Mouse (Mus musculus) MEL (cell line): ENCODE results near the gene Ppfia3. TPM values are rescaled to one million over a fixed set of nuclear protein-coding genes. Genes with fewer than 3 reads are reported as not detected.

Source experiments
- DNase-seq: peaks from one replicate; pipeline ENCODE4 v3.0.0; 2011; ENCODE audit warnings: low read depth, low spot score
- H3K27ac ChIP-seq: 2 replicates; pipeline ENCODE4 v1.5.1; 2012; ENCODE audit warnings: low read depth, mild to moderate bottlenecking, control low read depth, low read length, moderate library complexity; ENCODE audit not compliant: control insufficient read depth
- H3K27me3 ChIP-seq, 2 experiments: fragments of 150-350 bp in 1 of 2; sonication (generic) in 1 of 2; 2 replicates each; pipeline ENCODE4 v1.6.1; 2012; ENCODE audit warnings: low read length in 2 of 2, mild to moderate bottlenecking in 2 of 2, improper control_type of control experiment in 1 of 2, moderate library complexity in 1 of 2; ENCODE audit not compliant: insufficient read depth in 2 of 2, control insufficient read depth in 1 of 2
- H3K36me3 ChIP-seq, 2 experiments: 2 replicates each; pipeline ENCODE4 v1.6.1; 2012 to 2014; ENCODE audit warnings: low read length in 2 of 2, improper control_type of control experiment in 1 of 2, inconsistent platforms in 1 of 2, mild to moderate bottlenecking in 1 of 2; ENCODE audit not compliant: insufficient read depth in 2 of 2, control insufficient read depth in 1 of 2
- H3K4me1 ChIP-seq, 2 experiments: fragments of 150-350 bp in 1 of 2; sonication (generic) in 1 of 2; 2 replicates each; pipeline ENCODE4 v1.6.1; 2012; ENCODE audit warnings: low read length in 2 of 2, improper control_type of control experiment in 1 of 2, mild to moderate bottlenecking in 1 of 2; ENCODE audit not compliant: insufficient read depth in 2 of 2, control insufficient read depth in 1 of 2
- H3K4me3 ChIP-seq, 2 experiments: fragments of 150-350 bp in 1 of 2; sonication (generic) in 1 of 2; 2 replicates each; pipeline ENCODE4 v1.5.1; 2012; ENCODE audit warnings: low read depth in 2 of 2, low read length in 2 of 2, mild to moderate bottlenecking in 2 of 2, moderate library complexity in 2 of 2, control low read depth in 1 of 2, improper control_type of control experiment in 1 of 2; ENCODE audit not compliant: control insufficient read depth in 1 of 2, insufficient read depth in 1 of 2
- H3K79me2 ChIP-seq: 2 replicates; pipeline ENCODE4 v1.6.1; 2012; ENCODE audit warnings: mild to moderate bottlenecking, low read length, moderate library complexity; ENCODE audit not compliant: control insufficient read depth, poor library complexity, insufficient read depth
- H3K9ac ChIP-seq: 2 replicates; pipeline ENCODE4 v1.6.1; 2012; ENCODE audit warnings: low read depth, mild to moderate bottlenecking, control low read depth, low read length, moderate library complexity; ENCODE audit not compliant: control insufficient read depth, poor library complexity, severe bottlenecking
- H3K9me3 ChIP-seq: fragments of 150-350 bp; sonication (generic); replicated peaks from 2 replicates; pipeline ENCODE4 v1.6.1; 2012; ENCODE audit warnings: mild to moderate bottlenecking, low read length, improper control_type of control experiment, moderate library complexity; ENCODE audit not compliant: insufficient read depth
- BHLHE40 ChIP-seq: IDR thresholded peaks from 2 replicates; pipeline ENCODE4 v1.6.1; 2012; ENCODE audit warnings: low read depth, mild to moderate bottlenecking, inconsistent platforms, low read length, improper control_type of control experiment, borderline replicate concordance
- CHD1 ChIP-seq: IDR thresholded peaks from 2 replicates; pipeline ENCODE4 v1.6.1; 2012; ENCODE audit warnings: low read depth, mild to moderate bottlenecking, inconsistent platforms, low read length, improper control_type of control experiment
- CHD2 ChIP-seq: IDR thresholded peaks from 2 replicates; pipeline ENCODE4 v1.6.1; 2011; ENCODE audit warnings: low read length, improper control_type of control experiment
- ETS1 ChIP-seq: IDR thresholded peaks from 2 replicates; pipeline ENCODE4 v1.6.1; 2012; ENCODE audit warnings: low read depth, mild to moderate bottlenecking, inconsistent platforms, low read length, improper control_type of control experiment, moderate library complexity
- GABPA ChIP-seq: IDR thresholded peaks from 2 replicates; pipeline ENCODE4 v1.6.1; 2012; ENCODE audit warnings: low read depth, mild to moderate bottlenecking, inconsistent platforms, low read length, improper control_type of control experiment, moderate library complexity
- JUND ChIP-seq: IDR thresholded peaks from 2 replicates; pipeline ENCODE4 v1.6.1; 2011; ENCODE audit warnings: low read depth, mild to moderate bottlenecking, improper control_type of control experiment, low read length
- MAFK ChIP-seq: IDR thresholded peaks from 2 replicates; pipeline ENCODE4 v1.6.1; 2011; ENCODE audit warnings: low read depth, mild to moderate bottlenecking, low read length, improper control_type of control experiment, borderline replicate concordance
- MAX ChIP-seq: IDR thresholded peaks from 2 replicates; pipeline ENCODE4 v1.6.1; 2011; ENCODE audit warnings: low read length, improper control_type of control experiment
- MEF2A ChIP-seq: IDR thresholded peaks from 2 replicates; pipeline ENCODE4 v1.6.1; 2014; ENCODE audit warnings: low read depth, mild to moderate bottlenecking, inconsistent platforms, low read length, improper control_type of control experiment; ENCODE audit not compliant: poor library complexity, insufficient replicate concordance, severe bottlenecking; ENCODE audit errors: extremely low read depth
- MXI1 ChIP-seq: IDR thresholded peaks from 2 replicates; pipeline ENCODE4 v1.6.1; 2011; ENCODE audit warnings: mild to moderate bottlenecking, low read depth, low read length, improper control_type of control experiment
- MYC ChIP-seq: IDR thresholded peaks from 2 replicates; pipeline ENCODE4 v1.6.1; 2011; ENCODE audit warnings: low read depth, mild to moderate bottlenecking, low read length, improper control_type of control experiment, moderate library complexity
- NELFE ChIP-seq: IDR thresholded peaks from 2 replicates; pipeline ENCODE4 v1.6.1; 2011; ENCODE audit warnings: low read depth, low read length, improper control_type of control experiment
- POLR2AphosphoS2 ChIP-seq: IDR thresholded peaks from 2 replicates; pipeline ENCODE4 v1.6.1; 2011; ENCODE audit warnings: low read length, improper control_type of control experiment
- POLR2AphosphoS5 ChIP-seq: IDR thresholded peaks from 2 replicates; pipeline ENCODE4 v1.6.1; 2012; ENCODE audit warnings: low read depth, borderline replicate concordance, mild to moderate bottlenecking, inconsistent platforms, low read length, moderate library complexity, mixed read lengths
- RAD21 ChIP-seq: IDR thresholded peaks from 2 replicates; pipeline ENCODE4 v1.6.1; 2011; ENCODE audit warnings: mild to moderate bottlenecking, low read depth, low read length, improper control_type of control experiment
- SIN3A ChIP-seq: IDR thresholded peaks from 2 replicates; pipeline ENCODE4 v1.6.1; 2012; ENCODE audit warnings: low read length, improper control_type of control experiment, inconsistent platforms
- SMC3 ChIP-seq: IDR thresholded peaks from 2 replicates; pipeline ENCODE4 v1.6.1; 2011; ENCODE audit warnings: low read depth, low read length, improper control_type of control experiment
- TBP ChIP-seq: IDR thresholded peaks from 2 replicates; pipeline ENCODE4 v1.8.0; 2011; ENCODE audit warnings: low read depth, low read length, improper control_type of control experiment
- UBTF ChIP-seq: IDR thresholded peaks from 2 replicates; pipeline ENCODE4 v1.6.1; 2012; ENCODE audit warnings: low read depth, mild to moderate bottlenecking, inconsistent platforms, low read length, improper control_type of control experiment, moderate library complexity, borderline replicate concordance; ENCODE audit not compliant: insufficient read depth
- USF1 ChIP-seq: IDR thresholded peaks from 2 replicates; pipeline ENCODE4 v1.6.1; 2014; ENCODE audit warnings: low read depth, mild to moderate bottlenecking, inconsistent platforms, low read length, improper control_type of control experiment, moderate library complexity
- ZC3H11A ChIP-seq: IDR thresholded peaks from 2 replicates; pipeline ENCODE4 v1.6.1; 2012; ENCODE audit warnings: low read depth, mild to moderate bottlenecking, inconsistent platforms, low read length, improper control_type of control experiment
- ZKSCAN1 ChIP-seq: IDR thresholded peaks from 2 replicates; pipeline ENCODE4 v1.6.1; 2012; ENCODE audit warnings: low read depth, mild to moderate bottlenecking, inconsistent platforms, low read length, improper control_type of control experiment, moderate library complexity
- ZNF384 ChIP-seq: IDR thresholded peaks from 2 replicates; pipeline ENCODE4 v1.6.1; 2012; ENCODE audit warnings: low read depth, mild to moderate bottlenecking, inconsistent platforms, low read length, improper control_type of control experiment
- polyA plus RNA-seq, 2 experiments: library from polyadenylated mRNA; stranded (reverse) in 1 of 2; unstranded in 1 of 2; fragments of >175 nt in 1 of 2; fragments of >200 nt in 1 of 2; gene quantifications; 2 replicates each; pipeline versions ENCODE4 v1.2.1 to v1.2.4; 2012; ENCODE audit warnings: low replicate concordance in 2 of 2, low read depth in 1 of 2; ENCODE audit not compliant: insufficient read length in 2 of 2, insufficient read depth in 1 of 2, missing spikeins in 1 of 2
- total RNA-seq: library from RNA; depleted of rRNA; stranded (reverse); fragments of 300-350 nt; gene quantifications from 2 replicates; pipeline ENCODE4 v1.2.3, GENCODE M21; 2012; rRNA removed

Gene Ppfia3
- total and polyA plus RNA-seq, 3 experiments: 3.4 to 5.9 TPM; not detected in 1

DNA sequence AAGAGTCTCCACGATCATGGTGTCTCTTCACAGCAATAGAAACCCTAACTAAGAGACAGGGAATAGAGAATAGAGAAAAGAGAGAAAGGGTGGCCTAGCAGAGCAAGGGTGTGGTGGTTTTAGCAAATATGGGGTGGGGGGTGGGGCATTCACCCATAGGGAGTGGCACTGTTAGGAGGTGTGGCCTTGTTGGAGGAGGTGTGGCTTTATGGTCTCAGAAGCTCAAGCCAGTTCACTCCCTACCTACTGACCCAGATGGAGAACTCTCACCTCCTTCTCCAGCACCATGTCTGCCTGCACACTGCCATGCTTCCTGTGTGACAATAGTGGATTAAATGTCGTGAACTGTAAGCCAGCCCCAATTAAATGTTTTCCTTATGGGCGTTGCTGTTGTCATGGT lies 69.3 kb downstream of the Ppfia3 start:
- Histone ChIP-seq H3K27me3 (no peaks in the 10 kb centered on the region; a peak in 1 of 4 replicates), H3K4me3 (no peak overlapping the region), H3K79me2 (no peaks in the 10 kb centered on the region), H3K4me1 (no peaks in the 10 kb centered on the region), H3K9me3 (no peaks in the 10 kb centered on the region), H3K27ac (no peak overlapping the region), H3K36me3 (no peaks in the 10 kb centered on the region), H3K9ac (no peak overlapping the region)
- TF ChIP-seq POLR2AphosphoS2: no peak
- TF ChIP-seq CHD1: no peak
- no peak for TF ChIP-seq ZNF384
- TF ChIP-seq MXI1: no peak
- TF ChIP-seq NELFE: no peak
- TF ChIP-seq BHLHE40: no peak
- TF ChIP-seq ETS1: no peak
- DNase-seq: no peak

DNA sequence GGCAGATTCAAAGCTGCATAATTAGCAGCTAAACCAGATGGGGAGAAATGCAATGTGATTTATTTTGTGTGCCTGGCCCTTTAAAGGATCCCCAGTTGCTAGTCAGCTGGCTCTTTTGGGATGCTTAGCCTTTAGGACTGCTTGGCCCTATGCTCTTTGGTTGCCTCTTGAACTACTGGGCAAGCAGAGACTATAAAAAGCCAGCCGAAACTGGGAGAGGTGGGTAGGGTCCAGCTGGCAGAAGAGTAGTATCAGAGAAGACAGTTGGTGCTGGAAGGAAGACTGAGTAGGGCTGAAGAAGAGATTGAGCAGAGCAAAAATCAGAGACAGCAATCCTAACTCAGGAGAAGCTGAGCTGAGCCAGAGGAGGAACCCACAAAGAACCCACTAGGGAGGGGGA lies 70.2 kb downstream of the Ppfia3 start:
- no peak overlapping the region for H3K27ac ChIP-seq
- no peak overlapping the region for H3K9ac ChIP-seq
- DNase-seq: no peak
- no peak for TF ChIP-seq ETS1
- TF ChIP-seq TBP: no peak
- TF ChIP-seq ZKSCAN1: no peak
- no peak for TF ChIP-seq RAD21
- TF ChIP-seq USF1: no peak
- no peak for TF ChIP-seq ZC3H11A
- TF ChIP-seq GABPA: no peak
- TF ChIP-seq MEF2A: no peak
- TF ChIP-seq JUND: no peak
- TF ChIP-seq SMC3: no peak
- no peak for TF ChIP-seq CHD2
- TF ChIP-seq MAFK: no peak
- no peak for TF ChIP-seq SIN3A
- no peak for TF ChIP-seq POLR2AphosphoS5
- TF ChIP-seq UBTF: no peak
- TF ChIP-seq MYC: no peak
- TF ChIP-seq MAX: no peak
- no peak for TF ChIP-seq CHD1
- no peaks in the 10 kb centered on the region; a peak in 1 of 4 replicates for H3K27me3 ChIP-seq
- H3K79me2 ChIP-seq: no peaks in the 10 kb centered on the region
- H3K4me1 ChIP-seq: no peaks in the 10 kb centered on the region
- no peak overlapping the region for H3K4me3 ChIP-seq
- H3K36me3 ChIP-seq: no peaks in the 10 kb centered on the region
- H3K9me3 ChIP-seq: no peaks in the 10 kb centered on the region

Other genes with a start within 250 kb of the Ppfia3 start
Only the 30 nearest of the 35 such genes appear.
- gene Pih1d1, start 212.7 kb downstream of the Ppfia3 start, total RNA-seq: 119 and 141 TPM in 2 replicates
- 100 to 1,000 TPM in 1 of 2 experiments, not detected in 1; 148 TPM for gene Pih1d1, start 212.7 kb downstream of the Ppfia3 start, polyA plus RNA-seq
- gene Aldh16a1, start 212.4 kb downstream of the Ppfia3 start, total RNA-seq: 33.9 and 34.0 TPM in 2 replicates
- gene Aldh16a1, start 212.4 kb downstream of the Ppfia3 start, polyA plus RNA-seq: 10 to 100 TPM in 1 of 2 experiments, not detected in 1; 61.6 TPM
- 0.23 TPM in 2 replicates for gene Slc17a7, start 203.1 kb downstream of the Ppfia3 start, total RNA-seq
- 1 to 10 TPM in 1 of 2 experiments, not detected in 1; 1.0 TPM for gene Slc17a7, start 203.1 kb downstream of the Ppfia3 start, polyA plus RNA-seq
- gene Gfy, start 187.4 kb downstream of the Ppfia3 start, total RNA-seq: not detected in 2 replicates
- gene Gfy, start 187.4 kb downstream of the Ppfia3 start, polyA plus RNA-seq: not detected
- not detected in 2 replicates for gene Pth2, start 186.0 kb downstream of the Ppfia3 start, total RNA-seq
- gene Pth2, start 186.0 kb downstream of the Ppfia3 start, polyA plus RNA-seq: not detected
- 0.16 and 0.27 TPM in 2 replicates for gene Ccdc155, start 162.1 kb downstream of the Ppfia3 start, total RNA-seq
- gene Ccdc155, start 162.1 kb downstream of the Ppfia3 start, polyA plus RNA-seq: under 1 TPM in 1 of 2 experiments, not detected in 1; 0.38 TPM
- 8.5 and 9.2 TPM in 2 replicates for gene Dkkl1, start 154.9 kb downstream of the Ppfia3 start, total RNA-seq
- gene Dkkl1, start 154.9 kb downstream of the Ppfia3 start, polyA plus RNA-seq: 10 to 100 TPM in 1 of 2 experiments, not detected in 1; 32.0 TPM
- gene Tead2, start 151.3 kb downstream of the Ppfia3 start, total RNA-seq: 0.19 TPM in 1 of 2 replicates, not detected in the other
- under 1 TPM in 1 of 2 experiments, not detected in 1; 0.38 TPM for gene Tead2, start 151.3 kb downstream of the Ppfia3 start, polyA plus RNA-seq
- gene Cd37, start 127.9 kb downstream of the Ppfia3 start, total RNA-seq: 17.2 and 22.4 TPM in 2 replicates
- 100 to 1,000 TPM in 1 of 2 experiments, not detected in 1; 111 TPM for gene Cd37, start 127.9 kb downstream of the Ppfia3 start, polyA plus RNA-seq
- gene Slc6a16, start 125.9 kb downstream of the Ppfia3 start, total RNA-seq: not detected in 2 replicates
- not detected for gene Slc6a16, start 125.9 kb downstream of the Ppfia3 start, polyA plus RNA-seq
- gene Slc6a21, start 89.5 kb downstream of the Ppfia3 start, total RNA-seq: not detected in 2 replicates
- not detected for gene Slc6a21, start 89.5 kb downstream of the Ppfia3 start, polyA plus RNA-seq
- 4.5 and 4.8 TPM in 2 replicates for gene Trpm4, start 33.2 kb downstream of the Ppfia3 start, total RNA-seq
- 1 to 10 TPM in 1 of 2 experiments, not detected in 1; 6.9 TPM for gene Trpm4, start 33.2 kb downstream of the Ppfia3 start, polyA plus RNA-seq
- not detected in 2 replicates for gene Hrc, start 31.7 kb downstream of the Ppfia3 start, total RNA-seq
- gene Hrc, start 31.7 kb downstream of the Ppfia3 start, polyA plus RNA-seq: under 1 TPM in 1 of 2 experiments, not detected in 1; 0.22 TPM
- 1.3 and 1.4 TPM in 2 replicates for gene Lin7b, start 3.6 kb upstream of the Ppfia3 start, total RNA-seq
- 1 to 10 TPM in 1 of 2 experiments, not detected in 1; 3.8 TPM for gene Lin7b, start 3.6 kb upstream of the Ppfia3 start, polyA plus RNA-seq
- gene Snrnp70, start 28.7 kb upstream of the Ppfia3 start, total RNA-seq: 260 and 272 TPM in 2 replicates
- gene Snrnp70, start 28.7 kb upstream of the Ppfia3 start, polyA plus RNA-seq: 1,000 to 10,000 TPM in 1 of 2 experiments, 100 to 1,000 TPM in 1; 588 to 1,478 TPM
- 0.07 TPM in 1 of 2 replicates, not detected in the other for gene Kcna7, start 38.6 kb upstream of the Ppfia3 start, total RNA-seq
- gene Kcna7, start 38.6 kb upstream of the Ppfia3 start, polyA plus RNA-seq: under 1 TPM in 1 of 2 experiments, not detected in 1; 0.06 TPM
- 0.54 and 0.92 TPM in 2 replicates for gene Ntf5, start 46.7 kb upstream of the Ppfia3 start, total RNA-seq
- 1 to 10 TPM in 1 of 2 experiments, not detected in 1; 1.9 TPM for gene Ntf5, start 46.7 kb upstream of the Ppfia3 start, polyA plus RNA-seq
- 0.19 TPM in 1 of 2 replicates, not detected in the other for gene Lhb, start 53.8 kb upstream of the Ppfia3 start, total RNA-seq
- under 1 TPM in 1 of 2 experiments, not detected in 1; 0.28 TPM for gene Lhb, start 53.8 kb upstream of the Ppfia3 start, polyA plus RNA-seq
- 12.8 and 15.0 TPM in 2 replicates for gene Gys1, start 67.8 kb upstream of the Ppfia3 start, total RNA-seq
- 10 to 100 TPM in 1 of 2 experiments, not detected in 1; 46.9 TPM for gene Gys1, start 67.8 kb upstream of the Ppfia3 start, polyA plus RNA-seq
- gene Ruvbl2, start 71.1 kb upstream of the Ppfia3 start, total RNA-seq: 434 and 469 TPM in 2 replicates
- 100 to 1,000 TPM in 1 of 2 experiments, not detected in 1; 758 TPM for gene Ruvbl2, start 71.1 kb upstream of the Ppfia3 start, polyA plus RNA-seq
- 1,416 and 1,470 TPM in 2 replicates for gene Ftl1, start 92.9 kb upstream of the Ppfia3 start, total RNA-seq
- 1,000 to 10,000 TPM in 1 of 2 experiments, not detected in 1; 2,290 TPM for gene Ftl1, start 92.9 kb upstream of the Ppfia3 start, polyA plus RNA-seq
- gene Bax, start 99.9 kb upstream of the Ppfia3 start, total RNA-seq: 105 and 130 TPM in 2 replicates
- 100 to 1,000 TPM; 205 to 778 TPM for gene Bax, start 99.9 kb upstream of the Ppfia3 start, polyA plus RNA-seq
- gene Tulp2, start 114.9 kb upstream of the Ppfia3 start, total RNA-seq: 0.56 and 1.1 TPM in 2 replicates
- 1 to 10 TPM in 1 of 2 experiments, not detected in 1; 1.2 TPM for gene Tulp2, start 114.9 kb upstream of the Ppfia3 start, polyA plus RNA-seq
- not detected in 2 replicates for gene Gm45808, start 119.8 kb upstream of the Ppfia3 start, total RNA-seq
- gene Gm45808, start 119.8 kb upstream of the Ppfia3 start, polyA plus RNA-seq: not detected
- gene Dhdh, start 121.8 kb upstream of the Ppfia3 start, total RNA-seq: 0.08 and 0.10 TPM in 2 replicates
- 1 to 10 TPM in 1 of 2 experiments, not detected in 1; 1.6 TPM for gene Dhdh, start 121.8 kb upstream of the Ppfia3 start, polyA plus RNA-seq
- gene Nucb1, start 143.4 kb upstream of the Ppfia3 start, total RNA-seq: 196 and 224 TPM in 2 replicates
- gene Nucb1, start 143.4 kb upstream of the Ppfia3 start, polyA plus RNA-seq: 100 to 1,000 TPM in 1 of 2 experiments, 10 to 100 TPM in 1; 92.3 to 343 TPM
- gene Ppp1r15a, start 159.2 kb upstream of the Ppfia3 start, total RNA-seq: 27.0 and 27.2 TPM in 2 replicates
- gene Ppp1r15a, start 159.2 kb upstream of the Ppfia3 start, polyA plus RNA-seq: 10 to 100 TPM in 1 of 2 experiments, not detected in 1; 78.0 TPM
- 0.12 and 0.36 TPM in 2 replicates for gene Plekha4, start 159.3 kb upstream of the Ppfia3 start, total RNA-seq
- under 1 TPM in 1 of 2 experiments, not detected in 1; 0.65 TPM for gene Plekha4, start 159.3 kb upstream of the Ppfia3 start, polyA plus RNA-seq
- gene Hsd17b14, start 187.9 kb upstream of the Ppfia3 start, total RNA-seq: 1.8 and 2.0 TPM in 2 replicates
- 1 to 10 TPM in 1 of 2 experiments, not detected in 1; 9.3 TPM for gene Hsd17b14, start 187.9 kb upstream of the Ppfia3 start, polyA plus RNA-seq
- 47.4 and 49.4 TPM in 2 replicates for gene Bcat2, start 203.1 kb upstream of the Ppfia3 start, total RNA-seq
- 100 to 1,000 TPM in 1 of 2 experiments, not detected in 1; 140 TPM for gene Bcat2, start 203.1 kb upstream of the Ppfia3 start, polyA plus RNA-seq